Mouse (Mus musculus) adrenal gland, adult 2 months (tissue): Measurements from ENCODE around the gene Sell. TPM values are rescaled to one million over a fixed set of nuclear protein-coding genes. Genes with fewer than 3 reads are reported as not detected.

Source experiments
- DNase-seq: peaks from one replicate; pipeline ENCODE4 v3.0.0; 2021
- polyA plus RNA-seq: library from polyadenylated mRNA; depleted of rRNA; stranded (reverse); fragments of >200 nt; gene quantifications from 2 replicates; pipeline ENCODE4 v1.2.3, GENCODE M21; 2012
- total RNA-seq, 2 experiments: library from RNA; stranded (reverse); gene quantifications; 2 replicates each; pipeline ENCODE4 v1.2.3; 2021

The Sell gene
- total and polyA plus RNA-seq, 3 experiments: 0.06 to 1.1 (median 0.63) TPM

DNA sequence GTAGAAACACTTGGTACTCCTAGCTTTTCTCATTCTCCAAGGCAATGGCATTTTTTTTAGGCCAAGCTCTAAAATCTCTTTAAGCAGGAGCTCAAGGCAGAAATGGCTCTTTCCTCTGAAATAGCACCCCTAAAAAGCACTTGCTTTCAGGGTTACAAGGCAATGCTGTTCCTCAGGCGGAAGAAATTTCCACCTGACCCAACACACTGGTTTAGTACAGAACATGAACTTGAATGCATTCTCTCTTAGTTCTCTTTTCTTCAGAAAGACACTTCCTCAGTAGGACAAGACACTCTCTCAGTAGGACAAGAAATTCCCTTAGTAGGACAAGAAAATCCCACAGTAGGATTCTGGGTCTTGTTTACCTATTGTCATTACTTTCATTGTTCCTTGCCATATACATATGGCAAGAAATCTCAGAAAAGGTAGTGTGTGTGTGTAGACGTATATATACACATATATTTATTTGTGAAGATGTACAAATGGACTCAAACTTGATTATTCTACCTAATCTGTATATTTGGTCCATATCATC, 12.9 kb downstream of the Sell start:
- DNase-seq: no peak

DNA sequence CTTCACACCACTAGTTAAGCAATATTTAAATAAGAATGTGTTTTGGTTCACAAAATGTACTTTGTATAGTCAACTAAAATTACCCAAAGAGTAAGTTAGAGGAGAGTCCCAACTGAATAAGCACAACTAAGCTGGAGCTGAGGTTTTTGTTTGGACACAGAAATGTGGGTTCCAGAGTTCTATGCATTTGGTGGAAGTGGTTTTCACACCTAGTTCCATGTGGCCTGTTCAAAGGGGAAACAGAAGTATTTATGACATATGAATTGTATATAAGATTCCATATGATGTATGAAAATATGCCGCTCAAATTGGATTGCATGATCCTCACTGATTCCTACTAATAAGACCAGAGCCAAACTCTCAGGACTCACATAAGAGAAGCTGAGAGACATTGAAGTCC, 13.6 kb downstream of the Sell start:
- DNase-seq: no peak

DNA sequence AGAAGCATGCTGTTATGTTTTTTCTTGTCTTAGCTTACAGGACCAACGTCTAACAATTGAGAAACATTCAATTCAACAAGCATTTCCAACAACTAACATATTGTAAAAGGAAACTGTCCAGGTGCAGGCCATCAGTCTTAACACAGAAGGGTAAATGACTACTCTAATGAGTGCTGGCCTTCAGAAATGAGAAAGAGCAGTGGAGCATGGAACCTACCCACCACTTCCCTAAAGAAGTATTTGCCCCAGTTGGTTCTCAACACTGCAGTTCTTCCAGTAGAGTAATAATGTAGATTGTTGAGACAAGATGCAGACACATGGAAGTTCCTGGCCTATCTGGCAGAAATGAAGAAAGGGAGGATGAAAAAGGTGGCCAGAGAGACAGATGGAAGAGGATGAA, 14.7 kb downstream of the Sell start:
- no peak for DNase-seq

DNA sequence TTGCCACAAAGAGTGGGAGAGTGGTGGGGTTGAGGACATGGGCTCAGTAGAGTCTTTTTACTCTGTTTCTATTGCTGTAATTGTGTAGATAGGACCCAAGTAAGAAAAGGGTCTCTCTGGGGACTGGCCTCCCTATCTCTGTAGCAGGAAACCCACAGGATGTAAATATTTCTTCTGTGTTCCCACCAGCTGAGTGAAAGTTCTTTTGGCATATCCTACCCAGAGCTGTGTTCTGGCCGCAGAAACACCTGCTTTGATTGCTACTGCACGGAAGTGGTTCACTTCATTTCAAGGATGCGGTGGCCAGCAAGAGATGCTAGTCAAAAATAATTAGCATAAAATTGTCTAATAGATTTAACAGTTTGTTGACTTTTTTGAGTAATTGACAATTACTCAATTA, 15.2 kb downstream of the Sell start:
- no peak for DNase-seq

DNA sequence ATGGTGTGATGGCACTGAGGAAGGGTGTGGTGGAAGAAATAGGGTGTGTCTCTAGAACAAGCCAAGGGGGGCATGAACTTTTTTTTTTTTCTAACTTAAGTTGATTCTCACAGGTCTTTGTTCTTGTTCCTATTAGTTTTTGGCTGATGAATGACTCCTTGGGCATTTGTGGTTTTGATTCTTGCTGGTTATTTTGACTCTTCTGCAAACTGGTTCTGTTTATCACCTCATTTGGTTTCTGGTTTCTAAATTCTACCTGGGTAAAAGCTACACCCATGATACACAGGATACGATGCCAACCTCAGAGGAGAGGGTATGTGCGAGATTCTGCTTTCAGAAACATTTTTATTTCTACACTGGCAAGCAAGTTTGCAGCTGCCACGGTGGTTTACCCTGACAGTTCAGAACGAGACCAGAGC, 16.6 kb downstream of the Sell start:
- no peak for DNase-seq

DNA sequence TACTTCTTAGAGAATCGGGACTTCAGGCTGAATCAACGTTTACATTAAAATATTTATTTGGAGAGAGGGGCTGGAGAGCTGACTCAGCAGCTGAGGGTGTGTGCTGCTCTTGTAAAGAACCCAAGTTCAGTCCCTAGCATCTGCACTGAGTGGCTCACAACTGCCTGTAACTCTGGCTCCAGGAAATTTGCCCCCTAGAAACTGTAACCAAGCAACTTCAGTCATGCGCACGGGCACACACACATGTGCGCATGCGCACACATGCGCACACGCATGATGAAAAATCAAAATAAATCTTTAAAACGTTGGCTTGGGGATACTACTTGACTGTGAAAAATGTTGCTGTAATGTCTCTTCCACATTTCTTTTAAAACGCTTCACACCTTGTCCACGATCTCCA, 17.3 kb downstream of the Sell start:
- DNase-seq: no peak

DNA sequence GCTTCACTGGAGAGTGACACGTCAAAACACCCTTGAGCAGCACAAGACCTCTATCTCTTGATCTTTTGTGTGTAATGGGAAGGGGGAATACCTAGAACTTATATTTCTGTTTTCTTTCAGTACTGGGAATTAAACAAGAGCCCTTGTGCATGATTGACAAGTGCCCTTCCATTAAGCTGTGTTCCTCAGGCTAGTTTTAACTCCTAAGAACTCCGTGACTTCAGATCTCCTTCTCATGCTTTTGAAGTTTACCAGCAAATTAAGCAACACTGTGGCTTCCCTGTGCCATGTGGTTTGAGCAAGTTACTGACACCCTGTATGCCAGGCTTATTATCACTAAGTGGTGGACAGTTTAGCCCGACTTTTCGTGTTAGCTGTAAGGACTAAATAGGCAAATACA, 21.3 kb downstream of the Sell start:
- no peak for DNase-seq

DNA sequence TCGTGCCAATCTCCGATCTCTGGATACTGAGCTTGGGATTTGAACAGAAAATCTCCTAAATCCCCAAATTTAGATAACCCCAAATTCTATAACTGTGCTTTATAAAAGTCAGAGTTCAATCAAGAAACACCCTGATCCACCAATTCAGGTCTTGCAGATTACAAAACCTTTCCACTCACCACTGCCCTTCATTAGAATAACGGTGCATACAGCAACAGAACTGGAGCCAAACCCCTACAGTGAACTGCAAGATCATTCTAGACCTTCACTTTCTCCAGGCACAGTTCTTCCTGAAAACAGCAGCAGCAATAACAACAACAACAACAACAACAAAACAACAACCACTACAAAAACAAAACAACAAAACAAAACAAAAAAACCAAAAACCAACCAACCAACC, 25.0 kb downstream of the Sell start:
- no peak for DNase-seq

DNA sequence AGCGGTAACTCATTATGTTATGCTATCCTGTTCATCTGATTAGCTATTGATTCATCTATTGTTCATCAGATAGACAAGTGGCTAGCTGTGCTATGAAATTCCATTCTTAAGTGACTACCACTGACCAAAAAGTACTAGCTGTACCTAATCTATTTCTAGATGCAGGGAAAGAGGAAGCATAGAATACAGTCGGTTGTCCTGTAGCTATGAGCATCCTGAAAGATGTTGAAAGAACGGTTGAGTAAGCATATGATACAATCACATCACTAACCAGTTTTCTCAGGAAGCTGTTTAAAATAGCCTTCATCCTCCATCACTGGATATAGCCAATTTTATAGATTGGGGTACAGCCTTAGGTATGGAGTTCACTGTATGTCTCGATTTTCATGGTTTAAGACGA, 26.1 kb downstream of the Sell start:
- DNase-seq: no peak

DNA sequence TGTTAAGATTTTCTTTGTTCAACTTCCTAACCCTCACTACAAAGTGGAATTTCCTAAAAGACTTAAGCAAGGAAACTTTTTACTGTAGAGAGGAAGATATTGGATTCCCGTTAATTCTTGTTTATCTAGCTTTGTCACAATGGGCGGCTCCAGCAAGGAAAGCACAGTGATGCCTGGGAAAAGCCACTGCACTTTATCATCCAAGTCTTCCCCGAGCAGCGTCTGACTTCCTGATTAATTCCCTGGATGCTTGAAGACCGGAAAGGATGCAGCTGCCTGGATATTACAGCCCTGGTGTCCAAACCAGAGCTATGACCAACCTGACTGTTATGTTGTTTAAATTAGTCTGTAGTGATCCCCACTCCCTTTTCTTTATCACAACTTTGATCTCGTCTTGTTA, 35.0 kb downstream of the Sell start:
- peak; percentile 12 for DNase-seq

DNA sequence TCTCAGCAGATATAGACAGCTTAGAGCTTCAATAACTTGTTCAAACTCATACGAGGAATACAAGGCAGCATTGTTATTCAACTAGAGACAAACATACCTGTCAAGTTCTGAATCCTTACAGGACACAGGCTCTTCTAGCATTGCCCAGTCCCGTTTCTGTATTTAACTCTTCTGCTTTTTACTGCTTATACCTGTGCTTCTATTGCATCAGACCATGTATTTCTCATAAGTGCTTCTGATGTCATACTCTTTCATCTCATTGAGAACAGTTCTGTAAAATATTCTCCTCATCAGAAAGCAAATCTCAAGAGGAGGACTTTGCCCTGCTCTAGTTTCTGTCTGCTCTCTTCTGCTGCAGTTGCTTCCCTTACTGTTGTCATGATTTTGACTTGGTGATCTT, 36.1 kb downstream of the Sell start:
- no peak for DNase-seq

DNA sequence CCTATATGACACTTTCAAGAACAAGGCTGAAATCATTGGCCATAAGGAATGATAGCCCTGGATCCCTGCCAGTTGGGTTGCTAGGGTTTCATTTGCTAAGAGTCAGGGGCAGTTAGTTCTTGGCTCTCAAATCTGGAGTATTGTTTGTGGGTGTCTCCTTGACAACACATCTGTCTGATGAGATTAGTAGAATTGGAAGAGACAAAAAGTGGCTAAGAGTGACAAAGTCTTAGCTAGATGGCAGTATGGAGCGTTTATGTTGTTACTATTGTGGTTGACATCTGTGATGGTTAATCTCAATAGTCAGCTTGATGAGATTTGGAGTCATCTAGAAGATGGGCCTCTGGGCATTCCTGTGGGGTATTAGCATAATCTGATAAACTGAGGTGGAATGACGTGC, 36.6 kb downstream of the Sell start:
- no peak for DNase-seq

DNA sequence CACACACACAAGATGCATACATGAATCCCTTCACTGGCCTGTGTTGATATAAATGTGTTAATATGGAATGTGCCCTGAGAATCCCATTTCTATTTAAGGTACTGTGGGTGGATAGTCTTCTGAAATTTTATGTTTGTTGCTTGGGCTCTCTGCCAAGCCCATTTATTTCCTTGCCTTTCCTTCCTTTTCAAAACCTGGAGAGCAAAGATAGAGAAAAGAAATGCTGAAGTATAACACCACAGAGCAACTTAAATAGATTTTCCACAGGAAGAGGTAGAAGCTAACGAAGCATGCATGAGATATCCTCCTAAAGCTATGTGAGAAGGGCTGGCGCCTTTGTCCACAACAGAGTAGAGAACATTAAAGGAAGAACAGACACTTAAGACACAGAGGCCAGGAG, 48.0 kb downstream of the Sell start:
- DNase-seq: no peak

DNA sequence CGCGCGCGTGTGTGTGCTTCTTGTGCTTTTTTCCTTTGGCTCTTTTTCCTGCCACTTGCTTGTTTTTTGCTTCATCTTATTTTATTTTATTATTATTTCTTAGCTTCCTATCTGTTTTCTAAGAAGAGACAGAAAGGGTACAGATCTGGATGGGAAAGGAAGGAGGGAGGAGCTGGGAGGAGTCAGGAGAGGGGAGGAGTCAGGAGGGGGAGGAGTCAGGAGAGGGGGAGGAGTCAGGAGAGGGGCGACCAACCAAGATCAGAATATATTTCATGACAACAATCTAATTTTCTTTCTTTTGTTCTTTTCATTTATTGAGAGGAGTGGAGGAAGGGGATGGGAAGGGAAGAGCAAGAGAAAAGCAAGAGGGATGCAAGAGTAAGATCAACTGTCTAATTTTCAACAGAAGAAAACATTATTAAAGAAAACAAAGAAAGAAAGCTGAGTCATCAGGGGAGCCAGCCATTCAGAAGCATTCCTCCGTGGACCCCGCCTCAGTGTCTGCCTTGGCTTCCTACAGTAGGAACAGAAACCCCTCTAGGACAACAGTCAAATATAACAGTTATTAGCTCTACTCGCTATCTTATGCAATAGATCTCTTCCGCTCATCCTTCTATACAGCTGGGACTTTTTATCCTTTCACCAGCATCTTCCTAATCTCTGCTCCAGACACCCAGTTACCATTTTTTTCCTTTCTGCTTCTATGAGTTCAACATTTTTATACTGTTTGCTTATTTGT, 49.0 kb downstream of the Sell start:
- no peak for DNase-seq

DNA sequence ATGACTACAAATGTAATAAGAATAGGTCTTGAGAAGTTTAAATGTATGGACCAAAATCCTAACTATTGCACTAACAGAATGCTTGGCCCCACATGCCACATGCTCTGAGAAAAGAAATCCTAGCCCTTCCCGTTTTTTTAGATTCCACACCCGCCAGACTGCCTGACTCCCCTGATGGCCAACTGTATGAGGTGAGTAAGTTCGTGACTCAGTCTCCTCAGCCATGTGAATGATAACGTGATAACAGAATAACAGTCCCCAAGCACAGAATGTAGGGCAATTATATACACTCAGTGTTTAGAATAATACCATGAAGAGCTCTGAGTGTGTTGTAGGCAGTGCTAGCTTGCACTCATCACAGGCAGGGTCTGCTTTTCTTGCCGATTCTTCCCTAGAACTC, 52.5 kb downstream of the Sell start:
- no peak for DNase-seq

DNA sequence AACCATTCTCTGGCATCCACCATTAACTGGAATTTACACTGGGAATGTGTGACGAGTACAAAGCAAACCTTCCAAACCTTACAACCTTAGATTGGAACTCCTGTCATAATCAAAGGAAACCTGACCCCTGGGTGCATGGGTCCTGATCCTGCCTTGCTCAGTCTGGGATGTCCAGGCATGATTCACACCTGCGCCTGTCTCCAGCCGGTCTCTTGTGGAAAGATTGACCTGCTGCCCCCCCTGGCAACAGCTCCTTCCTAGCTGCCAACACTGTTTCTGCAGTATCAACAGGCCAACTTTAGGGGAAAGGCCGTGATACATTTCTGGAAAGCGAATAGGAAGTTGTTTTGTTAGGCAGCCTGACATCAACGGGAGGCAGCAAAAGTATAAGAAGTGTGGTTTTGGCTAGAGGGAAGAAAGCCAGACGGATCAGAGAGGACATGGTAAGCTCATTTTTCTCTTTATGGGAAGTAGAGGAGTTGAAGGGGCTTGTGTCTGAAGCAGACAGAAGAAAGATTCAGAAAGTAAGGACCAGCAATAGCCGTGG, 53.2 kb downstream of the Sell start, which contains the start of gene Selp:
Selp (plus strand) TSS at position 318 of the 547 bp plus-strand sequence.
- peak; percentile 20 for DNase-seq

DNA sequence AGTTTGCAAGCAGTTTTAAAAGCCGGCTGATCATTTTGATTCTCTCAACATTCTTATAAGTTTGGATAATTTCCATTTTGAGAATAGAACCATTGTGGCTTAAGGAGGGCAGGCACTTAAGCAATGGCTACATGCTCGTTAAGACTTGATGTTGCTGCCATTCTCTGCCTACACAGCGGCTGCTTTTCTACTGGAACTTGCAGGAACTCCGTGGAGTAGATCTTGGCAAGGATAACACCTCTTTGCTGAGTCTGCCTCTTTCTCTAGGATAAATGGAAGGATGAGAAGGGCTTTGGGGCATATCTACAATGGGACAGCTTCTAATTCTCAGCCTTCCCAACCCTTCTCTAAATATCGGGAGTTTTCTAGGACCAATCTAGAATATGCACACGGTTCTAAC, 53.9 kb downstream of the Sell start:
- no peak for DNase-seq

DNA sequence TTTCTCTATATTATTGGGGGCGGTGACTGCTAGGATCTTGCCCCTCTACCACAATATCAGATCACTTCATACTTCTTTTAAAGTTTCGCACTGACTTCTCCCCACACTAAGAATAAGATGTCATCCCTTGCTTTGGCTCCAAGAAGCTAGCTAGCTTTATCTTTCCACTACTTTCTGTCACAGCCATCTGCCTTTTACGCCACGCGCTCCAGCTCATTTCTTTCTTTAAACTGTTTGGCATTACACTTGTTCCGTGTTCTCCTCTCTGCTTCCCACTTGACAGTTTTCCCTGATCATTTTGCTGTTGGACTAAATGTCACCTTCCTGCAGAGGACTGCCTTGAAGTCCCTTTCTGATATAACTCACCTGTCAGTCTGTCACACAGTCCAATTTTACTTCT, 56.1 kb downstream of the Sell start:
- DNase-seq: no peak

DNA sequence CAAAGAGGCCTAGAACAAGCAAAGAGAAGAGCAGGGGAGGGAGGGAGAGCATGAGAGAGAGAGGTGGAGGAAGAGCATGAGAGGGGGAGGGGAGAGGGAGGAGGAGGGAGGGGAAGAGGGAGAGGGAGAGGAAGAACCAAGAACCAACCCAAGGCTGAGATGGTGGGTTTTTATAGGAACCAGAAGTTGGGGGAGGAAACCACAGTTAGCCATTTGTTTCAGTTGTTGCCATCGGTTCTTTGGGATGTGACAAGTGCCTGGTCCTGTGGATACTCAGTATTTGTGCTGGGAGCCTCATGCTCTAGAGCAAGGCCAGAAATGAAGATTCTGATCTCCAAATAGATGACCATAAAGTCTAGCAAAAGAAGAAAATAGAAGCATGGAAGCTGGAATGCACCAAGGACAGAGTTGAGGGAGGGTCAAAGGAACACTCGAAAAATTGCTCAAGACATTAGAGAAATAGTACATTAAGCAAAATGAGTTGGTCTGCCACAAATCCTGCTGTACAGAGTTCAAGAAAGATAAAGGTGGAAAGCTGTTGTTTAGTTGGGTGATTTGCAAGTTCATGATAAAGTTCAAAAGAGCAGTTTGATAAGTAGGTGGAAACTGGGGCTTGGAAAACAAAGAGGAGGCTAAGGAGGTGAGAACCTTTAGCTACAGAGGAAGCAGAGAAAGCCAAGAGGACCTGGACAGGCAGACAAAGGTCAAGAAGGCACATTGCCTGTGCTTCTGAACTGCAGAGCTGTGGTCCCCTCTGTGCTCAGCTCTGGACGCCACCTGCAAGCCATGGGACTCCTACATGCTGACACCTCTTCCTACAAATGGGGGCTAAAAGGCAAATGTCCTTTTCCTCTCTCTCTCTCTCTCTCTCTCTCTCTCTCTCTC, 58.4 kb downstream of the Sell start:
- no peak for DNase-seq

DNA sequence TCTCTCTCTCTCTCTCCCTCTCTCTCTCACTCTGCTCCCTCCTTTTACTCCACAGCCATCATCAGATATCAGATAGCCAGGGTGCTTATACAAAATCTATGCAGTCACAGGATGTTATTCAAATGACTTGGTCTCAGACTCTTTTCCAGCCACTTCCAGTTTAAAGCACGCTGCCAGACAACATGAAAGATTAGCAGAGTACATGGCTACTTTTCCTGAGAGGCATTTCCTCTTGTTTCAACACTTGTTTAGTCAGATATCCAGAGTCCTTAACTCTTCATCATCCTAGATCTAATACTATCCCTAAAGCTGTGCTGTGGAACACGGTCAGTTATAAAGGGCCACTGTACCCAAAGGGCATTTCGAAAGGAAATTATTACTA, 59.0 kb downstream of the Sell start:
- no peak for DNase-seq

DNA sequence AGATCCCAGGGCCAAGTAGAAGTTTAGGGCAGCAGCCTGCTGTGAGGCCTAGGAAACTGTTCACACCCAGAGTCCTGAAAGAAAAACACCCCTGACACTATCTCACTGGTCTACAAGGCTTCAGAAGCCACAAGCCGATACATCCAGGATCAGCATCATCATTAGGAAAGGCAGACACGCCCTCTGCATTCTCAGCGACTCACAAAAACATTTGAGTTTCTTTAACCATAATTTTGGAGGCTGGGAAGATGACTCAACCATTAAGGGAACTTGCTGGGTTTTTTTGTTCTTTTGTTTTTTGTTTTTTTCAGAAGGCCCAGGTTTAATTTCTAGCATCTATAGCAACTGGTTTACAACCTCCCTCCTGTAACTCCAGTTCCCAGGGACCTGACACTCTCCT, 62.1 kb downstream of the Sell start:
- DNase-seq: no peak

DNA sequence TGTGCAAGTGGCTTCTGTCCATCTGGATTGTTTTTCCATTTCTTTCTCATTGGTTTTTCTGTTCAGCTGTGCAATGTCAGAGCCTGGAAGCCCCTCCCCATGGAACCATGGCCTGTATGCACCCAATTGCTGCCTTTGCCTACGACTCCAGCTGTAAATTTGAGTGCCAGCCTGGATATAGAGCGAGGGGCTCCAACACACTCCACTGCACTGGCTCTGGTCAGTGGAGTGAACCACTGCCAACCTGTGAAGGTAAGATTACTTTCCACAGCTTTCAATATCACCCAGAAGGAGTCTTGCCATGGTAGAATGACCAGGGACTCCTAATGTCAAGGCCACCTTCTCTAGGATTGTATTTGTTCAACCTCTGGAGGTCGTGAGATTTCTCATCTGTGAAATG, 68.2 kb downstream of the Sell start:
- no peak for DNase-seq

DNA sequence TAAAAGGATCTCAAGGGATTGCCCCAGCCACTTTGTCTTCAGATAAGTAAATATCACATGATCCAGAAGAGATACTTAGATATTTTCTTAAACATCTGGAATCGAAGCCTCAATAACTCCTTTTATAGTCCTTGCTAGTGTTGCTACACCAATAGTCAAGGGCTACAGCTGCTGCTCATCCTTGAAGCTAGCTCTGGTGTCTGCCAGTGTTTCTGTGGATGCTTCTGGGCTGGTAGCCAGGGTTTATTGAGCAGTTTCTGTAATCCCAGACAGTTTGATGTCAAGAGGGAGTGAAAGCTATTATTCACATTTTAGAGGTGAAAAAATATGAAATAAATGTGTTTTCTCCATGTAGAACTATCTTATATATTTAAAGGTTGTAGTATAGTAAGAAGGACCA, 70.8 kb downstream of the Sell start:
- DNase-seq: no peak
